Comparison of ENCODE assay signal across 14 mouse cellular contexts in the genomic region with DNA sequence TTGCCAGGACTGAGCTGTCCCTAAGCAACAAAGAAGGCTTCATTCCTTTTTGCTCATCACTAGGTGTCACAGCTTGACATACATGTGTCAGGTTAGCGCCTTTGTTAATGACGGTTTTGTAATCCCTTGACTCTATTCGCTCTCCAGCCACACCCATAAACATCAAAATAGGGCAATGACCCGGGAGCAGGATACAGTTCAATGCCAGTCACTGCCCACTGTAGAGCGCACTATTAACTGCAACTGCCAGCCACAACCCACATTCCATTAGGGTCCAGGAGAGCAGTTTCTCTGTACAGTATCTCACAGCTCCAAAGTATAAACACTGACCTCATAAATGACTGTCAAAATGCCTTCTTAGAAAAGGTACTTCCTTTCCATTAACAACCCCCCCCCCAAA.
DNase-seq lines count a peak whose midpoint lies in the region; ATAC-seq lines count a peak whose summit lies in the region.
"Had no signal": no experiment of that assay in that cellular context is flagged by ENCODE, and none has a peak within 500 bp of the region (broad histone marks: within the 10 kb centered on the region; RNA-seq: fewer than 3 reads in every experiment).

No protein-coding gene starts in this region.

- no peak for DNase-seq in hindbrain, embryonic 14.5 days (ENCODE audit: low spot score)
- no peak for DNase-seq in hindbrain, embryonic 11.5 days (ENCODE audit: low spot score)
- DNase-seq in lung, postnatal 36 days, result no peak
- no peak for DNase-seq in adipocyte (ENCODE audit: low spot score)
- no peak for DNase-seq in frontal cortex, postnatal 25 days (ENCODE audit: low spot score in 2 of 2)
- DNase-seq: cerebellum, adult 18-20 months; gastrocnemius, postnatal 14 days; layer of hippocampus, adult 9-11 months had no signal

- H3K4me2 ChIP-seq in hindbrain, embryonic 14.5 days (replicated peaks), result peak overlapping the region; percentile 98; the same call in 1 of the 2 replicates
- H3K4me2 ChIP-seq in hindbrain, embryonic 11.5 days (replicated peaks; ENCODE audit: low read depth, low read length), result no peak overlapping the region
- H3K4me2 ChIP-seq in lung, embryonic 16.5 days (ENCODE audit: low read depth, low read length), result peak overlapping the region; percentile 92
- H3K4me2 ChIP-seq in limb, embryonic 13.5 days (replicated peaks), result peak overlapping the region; percentile 86
- peak overlapping the region; percentile 91 for H3K4me2 ChIP-seq in stomach, embryonic 16.5 days (ENCODE audit: low read depth, low read length)

- no peaks in the 10 kb centered on the region for H3K9me3 ChIP-seq in hindbrain, embryonic 14.5 days (ENCODE audit: control insufficient read depth, low read length)
- H3K9me3 ChIP-seq in hindbrain, embryonic 11.5 days (ENCODE audit: control insufficient read depth, low read length), result no peaks in the 10 kb centered on the region
- no peaks in the 10 kb centered on the region for H3K9me3 ChIP-seq in lung, embryonic 16.5 days (ENCODE audit: control insufficient read depth, low read length)
- H3K9me3 ChIP-seq in limb, embryonic 13.5 days, result no peaks in the 10 kb centered on the region
- H3K9me3 ChIP-seq in stomach, embryonic 16.5 days (replicated peaks; ENCODE audit: control insufficient read depth, low read length), result no peaks in the 10 kb centered on the region
- H3K9me3 ChIP-seq: hindbrain, embryonic 12.5 days; midbrain, embryonic 13.5 days had no signal

- no peak for ATAC-seq in hindbrain, embryonic 14.5 days (ENCODE audit: low FRiP score)
- no peak for ATAC-seq in hindbrain, embryonic 11.5 days (ENCODE audit: low FRiP score)
- no peak for ATAC-seq in lung, embryonic 16.5 days (ENCODE audit: low read depth)
- ATAC-seq in limb, embryonic 13.5 days (ENCODE audit: low FRiP score, low read depth), result no peak
- ATAC-seq in stomach, embryonic 16.5 days (ENCODE audit: insufficient read depth, low FRiP score), result no peak
- ATAC-seq: forebrain, embryonic 14.5 days; midbrain, embryonic 13.5 days had no signal

- H3K36me3 ChIP-seq in hindbrain, embryonic 14.5 days (replicated peaks; ENCODE audit: control insufficient read depth, insufficient read depth), result no peaks in the 10 kb centered on the region
- H3K36me3 ChIP-seq in hindbrain, embryonic 11.5 days (ENCODE audit: control insufficient read depth, insufficient read depth, low read length), result no peaks in the 10 kb centered on the region
- no peaks in the 10 kb centered on the region for H3K36me3 ChIP-seq in lung, embryonic 16.5 days (ENCODE audit: control insufficient read depth, insufficient read depth, low read length)
- no peaks in the 10 kb centered on the region; the same call in 1 of the 2 replicates for H3K36me3 ChIP-seq in limb, embryonic 13.5 days
- no peaks in the 10 kb centered on the region for H3K36me3 ChIP-seq in stomach, embryonic 16.5 days (ENCODE audit: control insufficient read depth, insufficient read depth, low read length)
- H3K36me3 ChIP-seq: hindbrain, embryonic 12.5 days; midbrain, embryonic 13.5 days had no signal

- H3K27ac ChIP-seq in hindbrain, embryonic 14.5 days, result no peak overlapping the region
- no peak overlapping the region for H3K27ac ChIP-seq in hindbrain, embryonic 11.5 days (ENCODE audit: low read depth, low read length)
- H3K27ac ChIP-seq in lung, embryonic 16.5 days (ENCODE audit: low read length), result no peak overlapping the region
- H3K27ac ChIP-seq in limb, embryonic 13.5 days, result no peak overlapping the region
- no peak overlapping the region for H3K27ac ChIP-seq in stomach, embryonic 16.5 days (ENCODE audit: low read length)
- H3K27ac ChIP-seq: hindbrain, embryonic 12.5 days; midbrain, embryonic 13.5 days had no signal

- no peak overlapping the region for H3K9ac ChIP-seq in hindbrain, embryonic 14.5 days
- no peak overlapping the region for H3K9ac ChIP-seq in hindbrain, embryonic 11.5 days (ENCODE audit: low read depth, low read length)
- no peak overlapping the region for H3K9ac ChIP-seq in lung, embryonic 16.5 days (ENCODE audit: low read length)
- no peak overlapping the region for H3K9ac ChIP-seq in limb, embryonic 13.5 days
- no peak overlapping the region for H3K9ac ChIP-seq in stomach, embryonic 16.5 days (ENCODE audit: low read length)
- H3K9ac ChIP-seq: hindbrain, embryonic 12.5 days; midbrain, embryonic 13.5 days had no signal

- peaks cover 10% of the 10 kb centered on the region for H3K4me1 ChIP-seq in hindbrain, embryonic 14.5 days (replicated peaks; ENCODE audit: control insufficient read depth, insufficient read depth, low read length)
- H3K4me1 ChIP-seq in hindbrain, embryonic 11.5 days (replicated peaks; ENCODE audit: control insufficient read depth, insufficient read depth, low read length), result 0 out of 2 replicates have a peak, but pooled peaks cover 3% of the 10 kb centered on the region
- peaks cover 12% of the 10 kb centered on the region for H3K4me1 ChIP-seq in lung, embryonic 16.5 days (replicated peaks; ENCODE audit: control insufficient read depth, insufficient read depth, low read length)
- peaks cover 17% of the 10 kb centered on the region for H3K4me1 ChIP-seq in limb, embryonic 13.5 days
- peaks cover 5% of the 10 kb centered on the region; the same call in 1 of the 2 replicates for H3K4me1 ChIP-seq in stomach, embryonic 16.5 days (ENCODE audit: control insufficient read depth, insufficient read depth, low read length)

- 83% methylated on average over 5 of the region's 5 CpGs for WGBS in hindbrain, embryonic 14.5 days
- WGBS in hindbrain, embryonic 11.5 days, result 88% methylated on average over 5 of the region's 5 CpGs
- 79% methylated on average over 5 of the region's 5 CpGs for WGBS in lung, embryonic 16.5 days
- WGBS in limb, embryonic 13.5 days, result 76% methylated on average over 5 of the region's 5 CpGs
- 63% methylated on average over 5 of the region's 5 CpGs for WGBS in stomach, embryonic 16.5 days

- peaks cover 20% of the 10 kb centered on the region for H3K27me3 ChIP-seq in hindbrain, embryonic 14.5 days (ENCODE audit: control insufficient read depth, insufficient read depth, low read length)
- peaks cover 5% of the 10 kb centered on the region; the same call in 1 of the 2 replicates for H3K27me3 ChIP-seq in hindbrain, embryonic 11.5 days (ENCODE audit: control insufficient read depth, insufficient read depth, low read length)
- H3K27me3 ChIP-seq in lung, embryonic 16.5 days (ENCODE audit: control insufficient read depth, insufficient read depth, low read depth, low read length), result no peaks in the 10 kb centered on the region
- H3K27me3 ChIP-seq in limb, embryonic 13.5 days, result peaks cover 3% of the 10 kb centered on the region; the same call in 1 of the 2 replicates
- H3K27me3 ChIP-seq in stomach, embryonic 16.5 days (ENCODE audit: control insufficient read depth, insufficient read depth, low read length), result no peaks in the 10 kb centered on the region

- no peak overlapping the region for H3K4me3 ChIP-seq in hindbrain, embryonic 14.5 days (replicated peaks; ENCODE audit: low read length)
- no peak overlapping the region for H3K4me3 ChIP-seq in hindbrain, embryonic 11.5 days (ENCODE audit: low read depth, low read length)
- no peak overlapping the region for H3K4me3 ChIP-seq in lung, embryonic 16.5 days (ENCODE audit: low read length)
- peak overlapping the region; percentile 79 for H3K4me3 ChIP-seq in limb, embryonic 13.5 days
- peak overlapping the region; percentile 82 for H3K4me3 ChIP-seq in stomach, embryonic 16.5 days (replicated peaks; ENCODE audit: low read length)

Comparison
In these comparisons a context has a peak if more than half of its experiments do, and no peak if none do; other contexts are left out.
1. H3K4me3 ChIP-seq: peak in limb, embryonic 13.5 days (single experiment) and stomach, embryonic 16.5 days (single experiment); none in hindbrain, embryonic 14.5 days (single experiment), hindbrain, embryonic 11.5 days (single experiment) and lung, embryonic 16.5 days (single experiment).